Mouse (Mus musculus) liver, postnatal 0 days (tissue): Measurements from ENCODE around the gene Dlg2. TPM values are rescaled to one million over a fixed set of nuclear protein-coding genes. Genes with fewer than 3 reads are reported as not detected.
A peak's percentile ranks its signal among the peaks of the same experiment; 100 is the strongest.

Experiments used
- ATAC-seq: fragments of 200-750 bp; cut with Nextera tagmentation; 2 replicates; pipeline ENCODE4 v1.8.0; 2017; ENCODE audit warnings: mild to moderate bottlenecking, moderate library complexity
- DNase-seq: peaks from one replicate; pipeline ENCODE4 v3.0.0-alpha.2; 2016
- H3K27ac ChIP-seq: fragments of 300-500 bp; sonication (generic); 2 replicates; pipeline ENCODE4 v1.5.1; 2014; ENCODE audit warnings: antibody characterized with exemption, moderate library complexity, mild to moderate bottlenecking, low read depth
- H3K27me3 ChIP-seq: fragments of 300-500 bp; sonication (generic); 2 replicates; pipeline ENCODE4 v1.6.1; 2014; ENCODE audit warnings: low read length, control low read depth, mixed read lengths; ENCODE audit not compliant: insufficient read depth
- H3K36me3 ChIP-seq: fragments of 300-500 bp; sonication (generic); replicated peaks from 2 replicates; pipeline ENCODE4 v1.6.1; 2014; ENCODE audit warnings: mild to moderate bottlenecking, control low read depth, low read length, moderate library complexity, mixed read lengths; ENCODE audit not compliant: insufficient read depth
- H3K4me1 ChIP-seq: fragments of 300-500 bp; sonication (generic); 2 replicates; pipeline ENCODE4 v1.6.1; 2014; ENCODE audit warnings: antibody characterized with exemption, mild to moderate bottlenecking, control low read depth; ENCODE audit not compliant: insufficient read depth
- H3K4me2 ChIP-seq: fragments of 300-500 bp; sonication (generic); 2 replicates; pipeline ENCODE4 v1.6.1; 2014; ENCODE audit warnings: low read depth, mild to moderate bottlenecking, low read length, moderate library complexity, mixed read lengths
- H3K4me3 ChIP-seq: fragments of 300-500 bp; sonication (generic); 2 replicates; pipeline ENCODE4 v1.5.1; 2014; ENCODE audit warnings: low read depth, low read length
- H3K9ac ChIP-seq: fragments of 300-500 bp; sonication (generic); replicated peaks from 2 replicates; pipeline ENCODE4 v1.6.1; 2014; ENCODE audit warnings: mild to moderate bottlenecking, moderate library complexity
- H3K9me3 ChIP-seq: fragments of 300-500 bp; sonication (generic); 2 replicates; pipeline ENCODE4 v1.6.1; 2016; ENCODE audit warnings: mild to moderate bottlenecking, control low read depth, low read length, mixed read lengths
- CTCF ChIP-seq: sonication (generic); IDR thresholded peaks from 2 replicates; pipeline ENCODE4 v1.5.1; 2016; ENCODE audit warnings: antibody characterized with exemption, low read depth
- EP300 ChIP-seq: IDR thresholded peaks from 2 replicates; pipeline ENCODE4 v1.6.1; 2016; ENCODE audit warnings: antibody characterized with exemption, low read depth, mild to moderate bottlenecking
- WGBS: fragments of 180-500 bp; shearing (Covaris S2); extraction: QIAGEN DNeasy Blood & Tissue Kit; methylation state at CpG from one replicate; pipeline ENCODE4 v1.1.7; 2014; ENCODE audit not compliant: insufficient replicate concordance; 5-methylcytosine and 5-hydroxymethylcytosine counted together
- polyA plus RNA-seq: library from polyadenylated mRNA; unstranded; fragments of >200 nt; fragmentation: Nextera tagmentation; extraction: Ambion mirVana; gene quantifications from 2 replicates; pipeline ENCODE4 v1.2.1, GENCODE M21; 2015

Dlg2 gene
- polyA plus RNA-seq, 1 experiment from 2014 or later, result 0.41 TPM

DNA sequence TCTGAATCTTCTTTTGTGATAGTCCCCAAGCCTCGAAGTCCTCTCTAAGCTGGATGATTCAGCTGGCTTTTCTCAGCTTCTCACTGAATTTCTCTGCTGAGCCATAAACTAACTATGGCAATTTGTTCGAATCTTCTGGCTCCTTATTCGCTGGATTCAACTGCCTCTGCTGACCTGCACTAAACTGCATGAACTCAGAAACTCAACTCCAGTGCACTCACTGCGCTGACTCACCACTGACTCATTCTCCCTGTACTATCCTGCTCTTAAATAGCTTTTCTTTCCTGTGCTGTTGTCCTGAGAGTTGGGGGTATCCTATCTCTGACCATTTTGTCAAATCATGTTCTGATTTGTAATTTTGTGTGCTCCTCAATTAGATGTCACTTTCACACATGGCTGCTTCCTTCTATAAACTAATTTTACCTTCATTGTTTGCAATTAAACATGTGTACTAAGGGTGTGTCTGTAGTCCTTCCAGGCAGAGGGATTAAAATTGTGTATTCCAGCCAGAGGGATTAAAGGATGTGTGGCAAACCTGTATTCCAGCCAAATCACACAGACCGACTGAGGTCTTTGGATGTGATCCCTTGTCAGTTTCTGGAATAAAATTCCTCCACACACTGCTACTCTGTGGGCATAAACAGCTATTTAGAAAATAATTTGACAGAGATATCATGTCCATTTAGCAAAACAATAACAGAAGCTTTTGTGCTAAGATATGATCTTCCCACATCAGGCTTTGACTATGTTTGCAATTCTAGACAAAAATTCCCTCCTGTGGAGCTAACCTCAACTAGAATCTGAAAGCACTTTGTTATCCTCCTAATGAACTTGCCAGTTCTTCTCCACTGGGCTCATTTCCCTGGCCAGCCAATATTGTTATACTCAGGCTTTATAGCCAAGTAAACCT, 1115.0 kb downstream of the Dlg2 start:
- Histone ChIP-seq H3K9me3 (no peaks in the 10 kb centered on the region), H3K4me2 (no peak overlapping the region), H3K4me1 (no peaks in the 10 kb centered on the region), H3K27ac (no peak overlapping the region), H3K36me3 (no peaks in the 10 kb centered on the region), H3K4me3 (no peak overlapping the region), H3K9ac (no peak overlapping the region), H3K27me3 (no peaks in the 10 kb centered on the region)
- 67% methylated on average over 5 of the region's 5 CpGs for WGBS
- ATAC-seq (no peak), DNase-seq (no peak)
- TF ChIP-seq EP300, result no peak
- no peak for TF ChIP-seq CTCF

DNA sequence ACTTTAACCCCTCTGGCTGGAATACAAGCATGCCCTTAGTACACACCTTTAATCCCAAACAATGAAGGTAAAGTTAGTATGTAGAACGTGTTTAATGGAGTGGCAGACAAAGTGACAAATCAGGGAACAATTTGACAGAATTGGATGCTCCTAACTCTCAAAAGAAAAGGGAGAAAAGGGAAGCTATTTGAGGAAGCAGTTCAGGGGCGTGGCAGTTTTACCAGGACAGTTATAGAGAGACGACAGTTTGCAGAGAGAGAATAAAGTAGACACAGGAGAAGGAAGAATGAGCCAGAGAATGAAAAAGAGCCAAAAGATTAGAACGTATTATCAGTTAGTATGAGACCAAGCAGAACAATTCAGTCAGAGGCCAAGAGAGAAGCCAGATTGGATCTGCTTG, 1122.1 kb downstream of the Dlg2 start:
- no peak overlapping the region for H3K27ac ChIP-seq
- no peaks in the 10 kb centered on the region for H3K4me1 ChIP-seq
- H3K9me3 ChIP-seq, result no peaks in the 10 kb centered on the region
- no peak overlapping the region for H3K4me3 ChIP-seq
- 39% methylated on average over 4 of the region's 4 CpGs for WGBS
- no peak overlapping the region for H3K9ac ChIP-seq
- TF ChIP-seq EP300 (no peak), CTCF (no peak)
- ATAC-seq (no peak), DNase-seq (no peak)
- H3K27me3 ChIP-seq, result no peaks in the 10 kb centered on the region
- no peaks in the 10 kb centered on the region for H3K36me3 ChIP-seq
- H3K4me2 ChIP-seq, result no peak overlapping the region

DNA sequence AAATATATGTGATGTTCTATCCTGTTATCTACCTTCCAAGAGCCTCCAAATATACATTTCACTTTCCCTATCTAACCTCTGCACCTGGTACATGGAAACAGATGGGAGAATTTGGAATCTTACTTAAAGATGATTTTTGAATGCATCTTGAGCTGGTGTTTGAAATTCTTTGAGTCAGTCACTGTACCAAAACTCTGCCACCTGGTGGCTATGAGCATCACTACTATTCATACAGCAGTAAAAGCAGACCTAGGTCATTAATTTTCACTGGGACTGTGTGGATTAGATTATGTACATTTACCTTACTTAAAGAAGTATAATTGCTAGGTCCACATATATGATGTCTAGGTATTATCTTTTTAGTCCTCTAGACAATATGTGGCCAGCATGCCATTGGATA, 1124.8 kb downstream of the Dlg2 start:
- Histone ChIP-seq H3K4me1 (no peaks in the 10 kb centered on the region), H3K9ac (no peak overlapping the region), H3K4me2 (no peak overlapping the region), H3K9me3 (no peaks in the 10 kb centered on the region), H3K36me3 (no peaks in the 10 kb centered on the region), H3K27ac (no peak overlapping the region), H3K4me3 (no peak overlapping the region), H3K27me3 (no peaks in the 10 kb centered on the region)
- DNase-seq (no peak), ATAC-seq (no peak)
- peak; percentile 47 for TF ChIP-seq CTCF
- TF ChIP-seq EP300, result no peak

DNA sequence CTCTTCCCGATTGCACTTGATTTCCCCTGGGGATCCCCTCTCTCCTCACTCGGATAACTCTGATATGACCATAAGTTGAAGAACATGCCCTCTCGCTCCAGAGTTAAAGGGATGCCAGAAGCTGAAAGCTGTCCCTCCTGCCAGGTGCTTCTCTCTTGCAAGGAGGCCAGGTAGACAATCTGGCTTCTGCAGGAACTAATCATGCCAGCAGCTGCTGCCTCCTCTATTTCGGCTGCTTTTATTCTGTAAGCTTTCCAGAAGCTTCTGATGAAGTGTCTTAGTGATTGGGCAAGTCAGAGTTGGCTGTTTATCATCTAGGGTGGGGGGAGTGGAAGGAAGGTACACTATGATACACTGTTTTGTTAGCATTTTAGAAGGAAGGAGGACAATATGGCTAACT, 1127.1 kb downstream of the Dlg2 start:
- H3K27ac ChIP-seq, result no peak overlapping the region
- H3K4me3 ChIP-seq, result no peak overlapping the region
- no peaks in the 10 kb centered on the region for H3K36me3 ChIP-seq
- TF ChIP-seq EP300 (no peak), CTCF (no peak)
- 71% methylated on average over 4 of the region's 4 CpGs for WGBS
- H3K4me2 ChIP-seq, result no peak overlapping the region
- no peak overlapping the region for H3K9ac ChIP-seq
- DNase-seq, result no peak
- ATAC-seq, result no peak
- no peaks in the 10 kb centered on the region for H3K27me3 ChIP-seq
- H3K9me3 ChIP-seq, result no peaks in the 10 kb centered on the region
- no peaks in the 10 kb centered on the region for H3K4me1 ChIP-seq

DNA sequence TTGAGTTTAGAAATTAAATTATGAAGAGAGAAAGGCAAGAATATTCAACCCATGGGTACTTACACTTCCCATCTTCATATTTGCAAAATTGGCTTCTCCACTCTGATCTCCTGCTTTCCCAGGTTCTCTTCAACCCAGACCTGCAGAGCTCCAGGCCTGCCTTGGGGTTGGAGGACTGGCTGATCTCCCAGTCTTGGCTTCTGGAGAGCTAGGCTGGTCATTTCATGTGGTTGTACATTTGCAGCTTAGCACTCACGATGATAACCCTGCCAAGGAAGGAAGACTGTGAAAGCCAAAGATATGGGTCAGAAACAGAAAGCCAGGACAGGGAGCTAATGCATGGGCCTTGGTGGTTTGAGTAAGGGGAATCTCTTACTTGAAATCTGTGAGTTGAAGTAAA, 1176.6 kb downstream of the Dlg2 start:
- 69% methylated on average over 1 of the region's 1 CpGs for WGBS
- no peaks in the 10 kb centered on the region for H3K9me3 ChIP-seq
- no peaks in the 10 kb centered on the region for H3K27me3 ChIP-seq
- DNase-seq (no peak), ATAC-seq (no peak)
- TF ChIP-seq CTCF, result no peak
- TF ChIP-seq EP300, result no peak
- no peak overlapping the region for H3K4me2 ChIP-seq
- no peaks in the 10 kb centered on the region for H3K4me1 ChIP-seq
- no peak overlapping the region for H3K4me3 ChIP-seq
- no peak overlapping the region for H3K9ac ChIP-seq
- no peaks in the 10 kb centered on the region for H3K36me3 ChIP-seq
- no peak overlapping the region for H3K27ac ChIP-seq

DNA sequence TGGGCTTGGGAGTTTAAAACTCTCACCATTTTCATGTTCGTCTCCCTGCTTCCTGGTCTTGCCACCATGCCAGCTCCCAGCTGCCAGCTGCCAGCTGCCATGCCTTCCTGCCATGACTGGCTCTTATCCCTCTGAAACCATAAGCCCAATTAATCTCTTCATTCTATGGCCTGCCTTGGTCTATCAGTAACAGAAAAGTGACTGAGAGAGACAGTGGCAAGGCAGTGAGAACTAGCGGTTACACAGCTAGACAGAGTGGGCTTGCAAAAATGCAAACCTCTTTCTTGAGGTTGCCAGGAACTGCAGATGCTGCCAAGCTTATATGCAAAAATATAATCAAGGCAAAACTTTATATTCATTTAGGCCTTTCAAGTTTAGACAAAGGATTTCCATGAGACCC, 1183.0 kb downstream of the Dlg2 start:
- TF ChIP-seq CTCF, result no peak
- no peak for TF ChIP-seq EP300
- Histone ChIP-seq H3K4me3 (no peak overlapping the region), H3K27me3 (no peaks in the 10 kb centered on the region), H3K4me1 (no peaks in the 10 kb centered on the region), H3K27ac (no peak overlapping the region), H3K36me3 (no peaks in the 10 kb centered on the region), H3K4me2 (no peak overlapping the region), H3K9me3 (no peaks in the 10 kb centered on the region), H3K9ac (no peak overlapping the region)
- ATAC-seq (no peak), DNase-seq (no peak)
- 61% methylated on average over 2 of the region's 2 CpGs for WGBS
